Mouse (Mus musculus) limb, embryonic 10.5 days (tissue): ENCODE results near the gene Slc25a45. TPM values are rescaled to one million over a fixed set of nuclear protein-coding genes. Genes with fewer than 3 reads are reported as not detected.

Source experiments
- DNase-seq: peaks from one replicate; pipeline ENCODE4 v3.0.0-alpha.2; 2017; ENCODE audit warnings: low spot score
- H3K27ac ChIP-seq: fragments of 300-500 bp; sonication (generic); 2 replicates; pipeline ENCODE4 v1.5.1; 2016; ENCODE audit warnings: mild to moderate bottlenecking
- H3K27me3 ChIP-seq: fragments of 300-500 bp; sonication (generic); 2 replicates; pipeline ENCODE4 v1.6.1; 2016; ENCODE audit warnings: low read depth, mild to moderate bottlenecking; ENCODE audit not compliant: poor library complexity, severe bottlenecking
- H3K36me3 ChIP-seq: fragments of 300-500 bp; sonication (generic); 2 replicates; pipeline ENCODE4 v1.6.1; 2016; ENCODE audit warnings: mild to moderate bottlenecking, moderate library complexity
- H3K4me1 ChIP-seq: fragments of 300-500 bp; sonication (generic); 2 replicates; pipeline ENCODE4 v1.6.1; 2016
- H3K4me3 ChIP-seq: fragments of 300-500 bp; sonication (generic); 2 replicates; pipeline ENCODE4 v1.5.1; 2016; ENCODE audit warnings: mild to moderate bottlenecking, moderate library complexity
- H3K9me3 ChIP-seq: fragments of 300-500 bp; sonication (generic); replicated peaks from 2 replicates; pipeline ENCODE4 v1.6.1; 2016; ENCODE audit warnings: mild to moderate bottlenecking
- WGBS: fragments of 180-500 bp; shearing (Covaris S2); methylation state at CpG from one replicate; pipeline ENCODE4 v1.1.7; 2016; 5-methylcytosine and 5-hydroxymethylcytosine counted together
- polyA plus RNA-seq: library from polyadenylated mRNA; unstranded; fragments of >200 nt; fragmentation: Nextera tagmentation; extraction: Ambion mirVana; gene quantifications from 2 replicates; pipeline ENCODE4 v1.2.1, GENCODE M21; 2016

The Slc25a45 gene
- polyA plus RNA-seq, 1 experiment from 2014 or later, result 1.8 TPM

DNA sequence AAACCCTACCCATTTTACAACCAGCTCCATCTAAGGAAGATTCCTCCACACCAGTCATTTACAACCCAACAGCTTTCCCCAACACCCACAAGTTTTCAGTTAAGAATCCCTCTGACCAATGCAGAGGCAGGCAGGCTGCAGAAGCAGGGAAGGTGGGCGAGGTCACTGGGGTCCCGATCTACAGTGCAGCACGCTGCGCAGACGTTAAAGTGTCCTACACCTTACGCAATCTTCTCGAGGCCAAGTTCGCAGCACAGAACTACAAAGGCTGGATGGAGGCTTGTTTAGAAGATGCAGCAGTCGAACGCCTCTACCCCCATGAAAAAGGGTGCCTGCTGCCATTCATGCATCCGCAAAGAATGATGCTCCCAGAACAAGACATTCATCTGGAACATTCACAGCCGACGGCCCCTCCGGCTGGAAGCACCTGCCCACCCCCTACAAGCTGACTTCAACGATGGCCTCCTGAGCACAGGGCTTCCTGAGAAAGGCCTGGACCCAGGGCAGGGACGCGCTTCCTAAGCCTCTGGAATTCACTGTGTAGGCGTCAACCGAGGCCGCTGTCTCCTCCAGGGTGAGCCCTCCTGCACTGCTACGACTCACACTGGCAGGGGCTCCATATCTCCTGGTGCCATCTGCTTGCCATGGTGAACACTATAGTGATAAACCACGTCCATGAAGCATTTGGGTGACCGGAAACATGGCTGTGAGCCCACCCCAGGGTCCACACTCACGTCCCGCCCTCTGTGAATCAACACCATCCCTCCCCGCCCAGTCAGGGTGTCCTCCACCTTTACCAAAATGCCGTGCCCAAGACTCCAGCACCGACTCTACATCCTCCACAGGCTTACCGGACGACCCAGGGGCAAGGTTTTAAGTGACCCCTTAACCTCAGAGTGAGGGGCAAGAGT lies 33.6 kb upstream of the Slc25a45 start:
- Histone ChIP-seq H3K36me3 (no peaks in the 10 kb centered on the region), H3K27me3 (no peaks in the 10 kb centered on the region), H3K9me3 (no peaks in the 10 kb centered on the region), H3K27ac (peak overlapping the region; percentile 93), H3K4me1 (peaks cover 72% of the 10 kb centered on the region), H3K4me3 (peak overlapping the region; percentile 46; the same call in 1 of the 2 replicates)
- DNase-seq, result no peak
- 89% methylated on average over 30 of the region's 30 CpGs for WGBS

DNA sequence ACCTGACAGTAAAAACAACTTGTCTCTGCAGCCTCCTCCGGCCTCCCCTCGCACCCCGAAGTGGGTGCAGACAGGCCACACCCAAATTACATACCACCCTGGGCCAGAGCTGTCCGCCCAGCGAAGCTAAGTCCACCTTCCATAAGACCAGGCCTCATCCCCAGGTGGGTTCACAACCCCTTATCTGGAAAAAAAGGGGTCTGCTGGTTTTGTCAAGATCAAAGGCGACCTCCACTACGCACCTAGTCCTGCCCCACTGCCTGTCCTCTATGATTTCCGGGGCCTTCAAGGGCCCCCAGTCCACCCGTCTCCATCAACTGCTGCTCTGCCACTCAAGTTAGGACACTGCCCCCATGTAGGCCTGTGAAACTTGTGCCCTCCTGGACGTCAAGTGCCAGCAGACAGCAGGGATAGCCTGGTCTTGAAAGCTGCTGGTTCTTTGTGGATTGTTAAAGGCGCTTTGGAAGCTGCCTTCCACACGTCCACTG lies 32.7 kb upstream of the Slc25a45 start:
- H3K27ac ChIP-seq, result peak overlapping the region; percentile 93
- no peaks in the 10 kb centered on the region for H3K9me3 ChIP-seq
- no peaks in the 10 kb centered on the region for H3K27me3 ChIP-seq
- H3K36me3 ChIP-seq, result no peaks in the 10 kb centered on the region
- peak overlapping the region; percentile 46 for H3K4me3 ChIP-seq
- 85% methylated on average over 12 of the region's 12 CpGs for WGBS
- peaks cover 81% of the 10 kb centered on the region for H3K4me1 ChIP-seq
- DNase-seq, result no peak

DNA sequence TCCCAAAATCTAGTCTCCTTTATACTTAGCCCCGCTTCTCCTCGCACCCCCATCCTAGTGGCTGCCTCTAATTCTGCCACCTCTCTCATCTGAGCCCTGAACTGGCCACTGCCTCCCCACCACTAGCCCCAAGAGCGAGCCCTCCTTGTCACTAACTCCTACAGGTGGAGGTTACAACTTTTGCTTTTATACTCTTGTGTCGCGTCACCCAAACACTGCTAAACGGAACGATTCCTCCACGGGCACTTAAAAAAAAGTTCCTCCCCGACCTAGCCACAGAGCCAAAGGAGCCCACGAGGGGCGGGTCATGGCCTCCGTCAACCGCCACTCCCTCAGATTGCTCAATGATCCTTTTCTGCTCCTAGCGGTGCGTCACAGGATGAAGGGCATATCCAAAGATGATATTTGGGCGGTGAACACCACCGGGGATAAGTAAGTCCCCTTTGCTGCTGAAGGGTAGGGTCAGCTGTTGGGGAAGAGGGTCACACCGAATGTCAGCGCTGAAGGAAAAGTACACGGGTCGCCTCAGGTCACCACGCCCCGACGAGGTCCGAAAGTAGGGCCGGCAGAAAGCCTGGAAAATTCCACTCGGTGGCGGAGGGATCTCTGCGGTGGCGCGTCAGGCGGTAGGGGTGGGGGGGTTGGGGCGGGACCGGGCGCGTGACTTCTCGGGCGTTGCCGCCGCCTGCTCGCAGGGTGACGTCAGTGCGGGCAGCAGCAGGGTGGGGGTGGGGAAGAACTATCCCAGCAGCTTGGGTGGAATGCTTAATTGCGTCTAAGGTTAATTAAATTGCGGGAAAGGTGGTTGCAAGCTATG lies 32.1 kb upstream of the Slc25a45 start:
- peaks cover 86% of the 10 kb centered on the region for H3K4me1 ChIP-seq
- 7% methylated on average over 45 of the region's 45 CpGs for WGBS

DNA sequence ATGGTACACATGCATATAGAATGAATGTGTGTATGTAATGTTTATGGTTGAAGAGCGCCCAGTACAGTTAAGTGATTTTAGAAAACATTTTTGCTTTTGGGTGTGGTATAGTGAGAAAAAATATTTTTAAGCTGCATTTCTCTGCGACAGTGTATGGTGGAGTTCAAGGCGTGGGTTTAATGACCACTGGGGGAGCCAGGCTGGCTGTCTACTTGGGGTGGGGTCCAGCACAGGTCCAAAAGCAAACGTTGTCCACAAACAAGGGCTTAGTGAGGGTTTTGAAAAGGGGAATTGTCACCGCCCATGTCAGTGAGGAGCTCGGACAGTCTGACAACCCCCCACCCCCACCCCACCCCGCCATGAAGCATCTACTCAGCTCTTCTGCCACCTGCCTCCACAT lies 31.5 kb upstream of the Slc25a45 start:
- no peak for DNase-seq
- H3K36me3 ChIP-seq, result peaks cover under 1% of the 10 kb centered on the region; the same call in 1 of the 2 replicates

More for the DNA sequence above, 32.1 kb upstream of the Slc25a45 start:
- Histone ChIP-seq H3K36me3 (no peaks in the 10 kb centered on the region), H3K27ac (peak overlapping the region; percentile 93), H3K27me3 (no peaks in the 10 kb centered on the region), H3K4me3 (peak overlapping the region; percentile 46), H3K9me3 (no peaks in the 10 kb centered on the region)
- DNase-seq, result peak; percentile 98

DNA sequence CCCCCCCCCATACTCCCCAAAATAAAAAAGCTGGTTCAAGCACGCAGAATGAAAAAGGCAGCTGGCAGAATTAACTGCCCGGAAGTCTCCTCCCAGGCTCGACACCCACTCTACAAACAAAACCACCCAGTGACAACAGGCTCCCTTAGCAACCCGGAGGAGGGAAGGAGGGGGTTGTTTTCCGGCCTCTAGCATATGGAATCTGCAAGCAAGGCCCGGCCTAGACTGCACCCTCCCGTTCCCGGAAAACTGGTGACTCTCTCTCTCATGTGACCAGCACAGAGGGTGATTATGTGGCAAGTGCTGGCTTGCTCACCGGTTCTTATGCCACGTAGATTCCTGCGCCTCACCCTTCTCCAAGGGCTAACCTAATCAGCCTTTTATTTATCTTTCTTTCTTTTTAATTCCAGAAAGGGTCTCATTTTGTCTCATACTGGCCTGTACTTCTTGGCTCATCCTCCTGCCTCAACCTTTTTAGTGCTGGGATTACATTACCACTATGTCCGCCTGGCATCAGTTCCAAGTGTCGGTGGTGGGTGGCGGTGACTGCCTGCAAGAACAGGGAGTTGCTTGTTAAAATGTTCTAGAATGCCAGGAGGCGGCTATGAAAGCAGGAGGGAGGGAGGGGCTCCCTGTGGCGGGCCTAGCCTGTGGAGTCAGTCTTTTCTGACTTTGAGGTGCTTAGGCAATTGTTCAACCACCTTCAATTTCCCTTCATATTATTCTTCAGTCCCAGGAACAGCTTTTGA lies 30.9 kb upstream of the Slc25a45 start:
- peak; percentile 84 for DNase-seq
- H3K9me3 ChIP-seq, result no peaks in the 10 kb centered on the region
- peak overlapping the region; percentile 93 for H3K27ac ChIP-seq
- 4% methylated on average over 16 of the region's 16 CpGs for WGBS
- peak overlapping the region; percentile 46 for H3K4me3 ChIP-seq
- peaks cover 6% of the 10 kb centered on the region for H3K36me3 ChIP-seq
- H3K4me1 ChIP-seq, result peaks cover 84% of the 10 kb centered on the region
- H3K27me3 ChIP-seq, result no peaks in the 10 kb centered on the region

More for the DNA sequence above, 31.5 kb upstream of the Slc25a45 start:
- peak overlapping the region; percentile 46 for H3K4me3 ChIP-seq
- WGBS, result 2% methylated on average over 7 of the region's 7 CpGs
- peaks cover 86% of the 10 kb centered on the region for H3K4me1 ChIP-seq
- no peaks in the 10 kb centered on the region for H3K9me3 ChIP-seq
- no peaks in the 10 kb centered on the region for H3K27me3 ChIP-seq
- H3K27ac ChIP-seq, result peak overlapping the region; percentile 93

DNA sequence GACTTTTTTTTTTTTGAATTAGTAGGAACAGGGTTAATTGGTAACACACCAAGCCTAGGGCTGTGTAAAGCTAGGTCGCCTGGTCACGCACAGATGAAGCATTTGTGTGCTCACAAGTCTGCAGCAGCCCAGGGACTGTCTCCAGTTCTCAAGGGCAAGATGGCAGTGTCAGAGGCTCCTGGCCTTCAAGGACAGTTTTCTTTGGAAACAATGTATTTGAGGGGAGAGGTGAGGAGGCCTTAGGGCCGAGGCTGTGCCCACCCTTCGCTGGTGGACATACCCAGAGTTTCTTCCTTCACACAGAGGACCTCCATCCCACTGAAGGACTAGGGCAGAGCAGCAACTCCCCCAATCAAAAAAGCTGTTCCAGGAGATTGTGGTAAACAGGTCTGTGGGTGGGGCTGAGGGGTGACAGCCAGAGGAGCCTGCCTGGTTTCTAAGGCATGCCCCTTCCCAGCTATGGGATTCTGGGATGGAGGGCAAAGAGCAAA lies 30.3 kb upstream of the Slc25a45 start:
- Histone ChIP-seq H3K4me3 (peak overlapping the region; percentile 46), H3K4me1 (peaks cover 80% of the 10 kb centered on the region), H3K27ac (peak overlapping the region; percentile 93), H3K36me3 (peaks cover 12% of the 10 kb centered on the region), H3K27me3 (no peaks in the 10 kb centered on the region), H3K9me3 (no peaks in the 10 kb centered on the region)
- 38% methylated on average over 4 of the region's 4 CpGs for WGBS
- DNase-seq, result peak; percentile 43

DNA sequence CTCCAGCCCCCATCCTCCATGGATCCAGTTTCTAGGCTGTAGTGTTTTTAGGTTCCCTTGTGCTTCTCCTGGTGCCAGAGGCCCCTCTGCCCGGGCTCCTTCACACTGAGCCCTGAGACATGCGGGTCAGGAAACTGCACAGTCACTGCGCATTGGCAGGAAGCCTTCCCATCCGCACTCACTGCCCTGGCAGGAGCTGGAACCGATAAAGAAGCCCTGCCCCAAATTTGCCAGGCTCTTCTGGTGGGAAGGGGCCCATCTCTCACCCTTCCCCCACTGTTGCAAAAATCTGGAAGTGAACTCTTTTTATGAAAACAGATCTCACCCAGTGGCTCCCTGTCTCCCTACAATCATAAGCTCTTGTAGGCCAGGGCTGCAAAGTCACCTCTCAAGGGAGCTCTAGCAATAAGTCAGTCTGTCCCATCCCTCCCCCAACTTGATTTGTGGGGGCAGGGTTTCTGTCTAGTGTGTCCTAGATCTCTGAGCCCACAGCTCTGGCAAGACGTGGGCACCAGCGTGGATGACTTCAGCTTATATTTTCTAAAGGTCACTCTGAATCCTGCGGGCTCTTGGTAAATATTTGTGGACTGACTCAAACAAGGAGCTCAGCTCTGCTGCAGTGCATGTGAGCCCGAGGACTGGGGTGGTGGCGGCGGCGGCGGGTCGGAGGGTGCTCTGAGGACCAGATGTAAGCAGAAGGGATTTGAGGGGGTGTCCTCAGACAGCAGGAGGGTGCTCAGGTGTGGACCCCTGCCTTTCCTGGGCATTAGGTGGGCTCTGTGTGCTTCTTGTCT lies 29.4 kb upstream of the Slc25a45 start:
- Histone ChIP-seq H3K36me3 (peaks cover 21% of the 10 kb centered on the region), H3K4me3 (peak overlapping the region; percentile 46), H3K27me3 (no peaks in the 10 kb centered on the region), H3K27ac (peak overlapping the region; percentile 93), H3K9me3 (no peaks in the 10 kb centered on the region), H3K4me1 (peaks cover 72% of the 10 kb centered on the region)
- 59% methylated on average over 14 of the region's 14 CpGs for WGBS
- peak; percentile 41 for DNase-seq

DNA sequence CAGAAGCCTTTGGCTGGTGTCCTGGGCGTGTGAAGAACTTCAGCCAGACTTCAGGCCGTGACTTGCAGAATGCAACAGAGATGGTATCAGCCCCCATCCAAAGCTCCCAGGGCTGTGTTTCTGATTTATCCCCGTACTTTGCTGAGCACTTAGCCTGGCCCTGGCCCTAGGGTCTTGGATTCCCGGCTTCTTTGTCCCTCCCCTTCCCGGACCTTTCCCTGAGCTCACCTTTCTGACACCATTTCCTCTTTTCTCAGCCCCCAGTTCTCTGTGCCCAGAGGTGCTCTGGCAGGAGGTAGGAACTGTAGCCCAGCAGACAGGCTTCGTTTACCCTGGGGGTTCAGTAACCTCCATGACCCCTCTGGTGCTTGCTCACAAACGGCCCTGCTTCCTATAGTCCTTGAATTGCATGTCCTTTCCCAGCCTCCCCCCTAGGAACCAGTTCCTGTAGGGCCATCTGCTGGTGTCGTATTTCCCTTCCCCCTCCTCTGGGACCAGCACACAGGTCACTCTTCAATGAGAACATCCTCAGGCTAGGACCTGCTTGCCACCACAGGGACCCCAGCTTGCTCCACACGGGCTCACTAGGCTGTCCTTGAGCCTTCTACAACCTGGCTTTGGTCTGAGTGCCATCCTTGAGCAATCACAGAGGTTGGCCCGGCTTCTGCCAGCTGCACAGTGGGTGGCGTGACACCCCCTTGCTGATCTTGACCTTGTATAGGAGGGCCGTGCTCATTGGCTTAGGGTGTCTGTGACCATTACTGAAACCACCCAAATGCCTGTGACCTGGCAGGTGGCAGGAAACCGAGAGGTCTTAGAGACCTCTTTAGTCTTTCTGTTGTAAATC lies 28.6 kb upstream of the Slc25a45 start:
- H3K9me3 ChIP-seq, result no peaks in the 10 kb centered on the region
- H3K27ac ChIP-seq, result peak overlapping the region; percentile 93
- H3K4me1 ChIP-seq, result peaks cover 63% of the 10 kb centered on the region
- H3K36me3 ChIP-seq, result peaks cover 27% of the 10 kb centered on the region
- no peaks in the 10 kb centered on the region for H3K27me3 ChIP-seq
- peak; percentile 43 for DNase-seq
- 30% methylated on average over 13 of the region's 13 CpGs for WGBS
- peak overlapping the region; percentile 46 for H3K4me3 ChIP-seq

DNA sequence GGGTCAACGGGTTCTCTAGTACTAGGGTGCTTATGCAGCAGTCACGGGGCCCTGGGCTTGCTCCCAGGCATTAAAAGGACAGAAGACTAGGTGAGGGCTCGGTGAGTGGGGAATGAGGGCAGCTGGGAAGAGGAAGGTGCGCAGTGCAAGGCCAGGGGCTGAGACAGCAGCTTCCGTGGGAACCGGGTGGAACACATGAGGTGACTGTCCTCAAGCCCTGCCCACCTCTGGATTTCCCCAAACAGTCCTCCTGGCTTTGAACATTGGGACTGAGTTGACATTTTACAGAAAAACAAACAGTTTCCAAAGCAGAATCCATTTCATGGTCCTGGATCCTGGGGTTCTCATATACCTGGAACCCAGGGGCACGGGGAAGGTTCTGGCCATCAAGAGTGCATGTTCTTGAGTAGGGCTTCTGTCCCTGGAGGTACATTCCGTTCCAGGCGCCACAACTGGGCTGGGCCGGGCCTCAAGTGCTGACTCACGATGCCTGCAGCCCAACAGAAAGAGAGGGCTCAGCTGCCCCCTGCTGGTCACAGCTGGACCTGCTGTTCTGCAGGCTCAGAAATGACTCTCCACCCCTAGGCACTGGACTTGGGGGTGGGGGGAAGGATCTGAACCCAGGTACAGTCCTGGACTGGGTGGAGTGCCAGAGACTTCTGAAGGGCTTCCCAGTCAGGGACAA lies 27.6 kb upstream of the Slc25a45 start:
- Histone ChIP-seq H3K27ac (peak overlapping the region; percentile 78), H3K4me3 (peak overlapping the region; percentile 28; the same call in 1 of the 2 replicates), H3K9me3 (no peaks in the 10 kb centered on the region), H3K27me3 (no peaks in the 10 kb centered on the region), H3K4me1 (peaks cover 54% of the 10 kb centered on the region), H3K36me3 (peaks cover 34% of the 10 kb centered on the region)
- DNase-seq, result peak; percentile 95
- 32% methylated on average over 11 of the region's 11 CpGs for WGBS

DNA sequence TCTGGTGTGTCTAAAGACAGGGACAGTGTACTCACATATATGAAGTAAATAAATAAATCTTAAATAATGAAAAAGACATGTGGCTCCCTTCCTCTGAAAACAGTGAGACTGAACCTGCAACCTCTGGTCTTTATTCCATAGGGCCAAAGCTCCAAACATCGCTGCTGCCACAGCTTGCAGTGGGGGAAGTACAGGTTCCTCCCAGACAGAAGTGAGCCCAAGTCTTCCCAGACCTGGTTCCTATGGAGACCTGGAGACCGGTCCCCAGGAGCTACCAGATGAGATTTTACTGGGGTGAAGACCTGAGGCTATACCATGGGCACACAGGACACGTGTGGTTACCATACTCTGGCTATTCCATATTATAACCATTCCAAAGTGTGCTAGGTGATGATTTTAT lies 26.7 kb upstream of the Slc25a45 start:
- 84% methylated on average over 3 of the region's 3 CpGs for WGBS
- no peak overlapping the region for H3K4me3 ChIP-seq
- peaks cover 45% of the 10 kb centered on the region for H3K4me1 ChIP-seq
- H3K36me3 ChIP-seq, result peaks cover 43% of the 10 kb centered on the region
- no peak for DNase-seq
- no peak overlapping the region for H3K27ac ChIP-seq
- H3K9me3 ChIP-seq, result no peaks in the 10 kb centered on the region
- no peaks in the 10 kb centered on the region for H3K27me3 ChIP-seq
